Mouse (Mus musculus): Measurements from ENCODE around the gene Pdzd2. TPM values are rescaled to one million over a fixed set of nuclear protein-coding genes. Genes with fewer than 3 reads are reported as not detected.

Gene Pdzd2
- polyA plus RNA-seq, 1 experiment from 2014 or later = 33.2 TPM

GRCm38 (mm10) chr15:12317290-12317689 lies 422.4 kb downstream of the Pdzd2 start:
- Histone ChIP-seq H3K4me1 (replicated peaks; ENCODE audit: control insufficient read depth, insufficient read depth, low read length) (no peaks in the 10 kb centered on the region; the same call in none of the 2 replicates), H3K9ac (ENCODE audit: low read length) (no peak overlapping the region), H3K27me3 (ENCODE audit: control insufficient read depth, insufficient read depth, low read depth, low read length) (no peaks in the 10 kb centered on the region; the same call in 1 of the 2 replicates), H3K4me2 (ENCODE audit: low read depth, low read length) (no peak overlapping the region), H3K36me3 (ENCODE audit: control insufficient read depth, insufficient read depth, low read length) (no peaks in the 10 kb centered on the region), H3K4me3 (ENCODE audit: low read length) (no peak overlapping the region), H3K9me3 (ENCODE audit: control insufficient read depth, low read length) (no peaks in the 10 kb centered on the region), H3K27ac (ENCODE audit: low read length) (no peak overlapping the region)
- no peak for ATAC-seq (ENCODE audit: low read depth)
- WGBS = 68% methylated on average over 5 of the region's 5 CpGs

GRCm38 (mm10) chr15:12315996-12316395 lies 423.7 kb downstream of the Pdzd2 start:
- H3K9ac ChIP-seq (ENCODE audit: low read length) = no peak overlapping the region
- WGBS = 51% methylated on average over 2 of the region's 2 CpGs
- H3K27ac ChIP-seq (ENCODE audit: low read length) = no peak overlapping the region

GRCm38 (mm10) chr15:12314584-12314983 lies 425.1 kb downstream of the Pdzd2 start:
- 62% methylated on average over 5 of the region's 5 CpGs for WGBS
- Histone ChIP-seq H3K27ac (ENCODE audit: low read length) (no peak overlapping the region), H3K9ac (ENCODE audit: low read length) (no peak overlapping the region), H3K4me1 (replicated peaks; ENCODE audit: control insufficient read depth, insufficient read depth, low read length) (no peaks in the 10 kb centered on the region; the same call in 1 of the 2 replicates), H3K36me3 (ENCODE audit: control insufficient read depth, insufficient read depth, low read length) (no peaks in the 10 kb centered on the region), H3K9me3 (ENCODE audit: control insufficient read depth, low read length) (no peaks in the 10 kb centered on the region), H3K4me3 (ENCODE audit: low read length) (no peak overlapping the region), H3K27me3 (ENCODE audit: control insufficient read depth, insufficient read depth, low read depth, low read length) (no peaks in the 10 kb centered on the region), H3K4me2 (ENCODE audit: low read depth, low read length) (no peak overlapping the region)
- no peak for ATAC-seq (ENCODE audit: low read depth)

More at GRCm38 (mm10) chr15:12315996-12316395, 423.7 kb downstream of the Pdzd2 start:
- no peak for ATAC-seq (ENCODE audit: low read depth)
- H3K4me2 ChIP-seq (ENCODE audit: low read depth, low read length) = no peak overlapping the region
- no peak overlapping the region for H3K4me3 ChIP-seq (ENCODE audit: low read length)
- no peaks in the 10 kb centered on the region for H3K9me3 ChIP-seq (ENCODE audit: control insufficient read depth, low read length)
- H3K4me1 ChIP-seq (replicated peaks; ENCODE audit: control insufficient read depth, insufficient read depth, low read length) = no peaks in the 10 kb centered on the region; the same call in none of the 2 replicates
- no peaks in the 10 kb centered on the region for H3K36me3 ChIP-seq (ENCODE audit: control insufficient read depth, insufficient read depth, low read length)
- no peaks in the 10 kb centered on the region; the same call in 1 of the 2 replicates for H3K27me3 ChIP-seq (ENCODE audit: control insufficient read depth, insufficient read depth, low read depth, low read length)

GRCm38 (mm10) chr15:12313255-12313654 lies 426.5 kb downstream of the Pdzd2 start:
- Histone ChIP-seq H3K4me2 (ENCODE audit: low read depth, low read length) (no peak overlapping the region), H3K9me3 (ENCODE audit: control insufficient read depth, low read length) (no peaks in the 10 kb centered on the region), H3K36me3 (ENCODE audit: control insufficient read depth, insufficient read depth, low read length) (no peaks in the 10 kb centered on the region), H3K9ac (ENCODE audit: low read length) (no peak overlapping the region), H3K27me3 (ENCODE audit: control insufficient read depth, insufficient read depth, low read depth, low read length) (no peaks in the 10 kb centered on the region), H3K4me1 (replicated peaks; ENCODE audit: control insufficient read depth, insufficient read depth, low read length) (no peaks in the 10 kb centered on the region; the same call in 1 of the 2 replicates), H3K4me3 (ENCODE audit: low read length) (no peak overlapping the region), H3K27ac (ENCODE audit: low read length) (no peak overlapping the region)
- 3% methylated on average over 1 of the region's 1 CpGs for WGBS
- ATAC-seq (ENCODE audit: low read depth) = no peak

GRCm38 (mm10) chr15:12311465-12311864 lies 428.3 kb downstream of the Pdzd2 start:
- Histone ChIP-seq H3K4me3 (ENCODE audit: low read length) (no peak overlapping the region), H3K36me3 (ENCODE audit: control insufficient read depth, insufficient read depth, low read length) (no peaks in the 10 kb centered on the region), H3K4me2 (ENCODE audit: low read depth, low read length) (no peak overlapping the region), H3K27ac (ENCODE audit: low read length) (no peak overlapping the region), H3K4me1 (replicated peaks; ENCODE audit: control insufficient read depth, insufficient read depth, low read length) (peaks cover 7% of the 10 kb centered on the region), H3K27me3 (ENCODE audit: control insufficient read depth, insufficient read depth, low read depth, low read length) (no peaks in the 10 kb centered on the region), H3K9me3 (ENCODE audit: control insufficient read depth, low read length) (no peaks in the 10 kb centered on the region), H3K9ac (ENCODE audit: low read length) (no peak overlapping the region)
- no peak for ATAC-seq (ENCODE audit: low read depth)
- 75% methylated on average over 7 of the region's 7 CpGs for WGBS

- Histone ChIP-seq H3K9ac (ENCODE audit: low read length) (no peak overlapping the region), H3K36me3 (ENCODE audit: control insufficient read depth, insufficient read depth, low read length) (no peaks in the 10 kb centered on the region), H3K4me2 (ENCODE audit: low read depth, low read length) (no peak overlapping the region), H3K27me3 (ENCODE audit: control insufficient read depth, insufficient read depth, low read depth, low read length) (no peaks in the 10 kb centered on the region), H3K27ac (ENCODE audit: low read length) (no peak overlapping the region), H3K4me1 (replicated peaks; ENCODE audit: control insufficient read depth, insufficient read depth, low read length) (peaks cover 10% of the 10 kb centered on the region), H3K4me3 (ENCODE audit: low read length) (no peak overlapping the region), H3K9me3 (ENCODE audit: control insufficient read depth, low read length) (no peaks in the 10 kb centered on the region)
- no peak for ATAC-seq (ENCODE audit: low read depth)
- WGBS = 72% methylated on average over 4 of the region's 4 CpGs
Measured at GRCm38 (mm10) chr15:12310676-12311075, 429.0 kb downstream of the Pdzd2 start.

Small RNA genes lying within 50 kb of the gene (microRNA-seq; reads per million reads assigned to microRNA genes)
- gene Gm24135 (not detected), gene Gm24302 (not detected)

Other genes with a start within 250 kb of the Pdzd2 start
- 32.9 and 33.0 TPM in 2 replicates for gene 6030458C11Rik, start 84.7 kb upstream of the Pdzd2 start, polyA plus RNA-seq (2015; fragmentation: Nextera tagmentation; extraction: Ambion mirVana)
- gene Drosha, start 84.9 kb upstream of the Pdzd2 start, polyA plus RNA-seq (2015; fragmentation: Nextera tagmentation; extraction: Ambion mirVana) = 27.2 and 32.0 TPM in 2 replicates

Measured in lung, embryonic 16.5 days (tissue).